Mouse (Mus musculus) layer of hippocampus, adult 2 months (tissue): Measurements from ENCODE around the gene Gm6525. TPM values are rescaled to one million over a fixed set of nuclear protein-coding genes. Genes with fewer than 3 reads are reported as not detected.

Experiments
- DNase-seq, 2 experiments: peaks; one replicate each; pipeline ENCODE4 v3.0.0; 2022; ENCODE audit warnings: low spot score in 2 of 2
- H3K27ac ChIP-seq: fragments of 200-600 bp; 2 replicates; pipeline ENCODE4 v1.8.1; 2022
- H3K4me3 ChIP-seq: fragments of 200-600 bp; 2 replicates; pipeline ENCODE4 v1.8.1; 2022; ENCODE audit warnings: mild to moderate bottlenecking
- CTCF ChIP-seq: fragments of 200-600 bp; conservative IDR thresholded peaks from 2 replicates; pipeline ENCODE4 v1.8.1; 2022; ENCODE audit warnings: antibody characterized with exemption, mild to moderate bottlenecking, moderate library complexity
- total RNA-seq, 2 experiments: library from RNA; stranded (reverse); gene quantifications; 2 replicates each; pipeline ENCODE4 v1.2.3; 2021

Gene Gm6525
- total RNA-seq, 2 experiments from 2014 or later: not detected

- no peak for DNase-seq
- H3K27ac ChIP-seq: peak overlapping the region; percentile 80
- no peak overlapping the region for H3K4me3 ChIP-seq
- TF ChIP-seq CTCF: no peak
Observed at GRCm38 (mm10) chr3:84207366-84207765, 33.5 kb downstream of the Gm6525 start.

- Histone ChIP-seq H3K27ac (peak overlapping the region; percentile 80), H3K4me3 (no peak overlapping the region)
- DNase-seq: no peak
- TF ChIP-seq CTCF: no peak
Observed at GRCm38 (mm10) chr3:84208475-84208874, 34.6 kb downstream of the Gm6525 start.

- Histone ChIP-seq H3K27ac (peak overlapping the region; percentile 80), H3K4me3 (no peak overlapping the region)
- no peak for DNase-seq
- TF ChIP-seq CTCF: no peak
Observed at GRCm38 (mm10) chr3:84208917-84209513, 35.1 kb downstream of the Gm6525 start.

- no peak overlapping the region for H3K4me3 ChIP-seq
- DNase-seq: no peak
- peak overlapping the region; percentile 15 for H3K27ac ChIP-seq
- TF ChIP-seq CTCF: no peak
Observed at GRCm38 (mm10) chr3:84211340-84211875, 37.5 kb downstream of the Gm6525 start.

- DNase-seq: peak in 1 of 2 experiments; percentile 65
- peak overlapping the region; percentile 22; the same call in 1 of the 2 replicates for H3K4me3 ChIP-seq
- peak overlapping the region; percentile 85 for H3K27ac ChIP-seq
- TF ChIP-seq CTCF: no peak
Observed at GRCm38 (mm10) chr3:84214501-84214900, 40.6 kb downstream of the Gm6525 start.

- no peak for TF ChIP-seq CTCF
- peak overlapping the region; percentile 36 for H3K4me3 ChIP-seq
- no peak for DNase-seq
- H3K27ac ChIP-seq: peak overlapping the region; percentile 85
Observed at GRCm38 (mm10) chr3:84215253-84215652, 41.3 kb downstream of the Gm6525 start.

GRCm38 (mm10) chr3:84215743-84216360 lies 41.9 kb downstream of the Gm6525 start:
- Histone ChIP-seq H3K27ac (peak overlapping the region; percentile 85), H3K4me3 (peak overlapping the region; percentile 36)
- DNase-seq: no peak
- no peak for TF ChIP-seq CTCF

GRCm38 (mm10) chr3:84217118-84217960 lies 43.4 kb downstream of the Gm6525 start:
- H3K27ac ChIP-seq: peak overlapping the region; percentile 89
- TF ChIP-seq CTCF: peak; percentile 23; the same call in 1 of the 2 replicates

GRCm38 (mm10) chr3:84217961-84218351 lies 44.1 kb downstream of the Gm6525 start:
- TF ChIP-seq CTCF: no peak
- peak overlapping the region; percentile 89 for H3K27ac ChIP-seq
- DNase-seq: no peak
- peak overlapping the region; percentile 70 for H3K4me3 ChIP-seq

More at GRCm38 (mm10) chr3:84217118-84217960, 43.4 kb downstream of the Gm6525 start:
- DNase-seq: no peak
- peak overlapping the region; percentile 70 for H3K4me3 ChIP-seq

GRCm38 (mm10) chr3:84218498-84218897 lies 44.6 kb downstream of the Gm6525 start:
- no peak for TF ChIP-seq CTCF
- peak overlapping the region; percentile 89 for H3K27ac ChIP-seq

GRCm38 (mm10) chr3:84219166-84219710 lies 45.3 kb downstream of the Gm6525 start:
- no peak for DNase-seq
- Histone ChIP-seq H3K27ac (peak overlapping the region; percentile 89), H3K4me3 (peak overlapping the region; percentile 70)
- peak; percentile 45 for TF ChIP-seq CTCF

More at GRCm38 (mm10) chr3:84218498-84218897, 44.6 kb downstream of the Gm6525 start:
- no peak for DNase-seq
- peak overlapping the region; percentile 70 for H3K4me3 ChIP-seq

- no peak for DNase-seq
- Histone ChIP-seq H3K4me3 (peak overlapping the region; percentile 70), H3K27ac (peak overlapping the region; percentile 89)
- TF ChIP-seq CTCF: no peak
Observed at GRCm38 (mm10) chr3:84219720-84220273, 45.9 kb downstream of the Gm6525 start.
